Mouse (Mus musculus): ENCODE results near the gene Acot11. TPM values are rescaled to one million over a fixed set of nuclear protein-coding genes. Genes with fewer than 3 reads are reported as not detected.
A peak's percentile ranks its signal among the peaks of the same experiment; 100 is the strongest.

Gene Acot11
- total and polyA plus RNA-seq, 3 experiments = 2.3 to 6.8 (median 4.3) TPM

- H3K4me3 ChIP-seq (replicated peaks in 1 of 3; ENCODE audit: low read depth in 2 of 3, low read length in 2 of 3, poor library complexity in 1 of 3) = no peak overlapping the region
- no peak overlapping the region for H3K9ac ChIP-seq (ENCODE audit: insufficient read depth, low read depth)
- peaks cover 0 to 16% of the 10 kb centered on the region in 2 experiments for H3K36me3 ChIP-seq (replicated peaks in 1 of 2; ENCODE audit: control insufficient read depth in 1 of 2, insufficient read depth in 1 of 2, low read length in 1 of 2)
- dilution Hi-C loops (cut with MboI; ENCODE audit: extremely low pct_ligation_motif_present, extremely low pct_unique_long_range_greater_than_20kb, low sequenced_read_pairs) (no loop called here), in situ Hi-C loops (cut with MboI; ENCODE audit: low pct_ligation_motif_present, low pct_unique_long_range_greater_than_20kb, low sequenced_read_pairs) (no loop called here)
- no peaks in the 10 kb centered on the region for H3K79me2 ChIP-seq (replicated peaks; ENCODE audit: control insufficient read depth, extremely low read depth, insufficient read depth, poor library complexity, severe bottlenecking)
- no peak overlapping the region for H3K27ac ChIP-seq (ENCODE audit: insufficient read depth, low read depth)
- H3K4me2 ChIP-seq (ENCODE audit: insufficient read depth, low read depth, poor library complexity, severe bottlenecking) = no peak overlapping the region
- TF ChIP-seq MYC (IDR thresholded peaks at IDR 0.05; ENCODE audit: low read depth, low read length) (no peak), NRF1 (IDR thresholded peaks at IDR 0.05; ENCODE audit: low read depth, low read length) (no peak), JUND (conservative IDR thresholded peaks at IDR 0.05; ENCODE audit: low read depth, low read length) (no peak), SMC3 (IDR thresholded peaks at IDR 0.05; ENCODE audit: low read depth, low read length) (peak; percentile 53), ZMIZ1 (IDR thresholded peaks at IDR 0.05; ENCODE audit: low read depth, low read length) (no peak), CTCF (conservative IDR thresholded peaks at IDR 0.05 in 1 of 2, IDR thresholded peaks at IDR 0.05 in 1 of 2; ENCODE audit: low read depth in 2 of 2, low read length in 2 of 2) (peak in 1 of 2 experiments; percentile 63; a peak in 2 of 4 replicates), NELFE (IDR thresholded peaks at IDR 0.05; ENCODE audit: low read depth, low read length) (no peak), SIN3A (IDR thresholded peaks at IDR 0.05; ENCODE audit: low read length) (no peak), RCOR1 (conservative IDR thresholded peaks at IDR 0.05; ENCODE audit: low read depth, low read length) (no peak), POLR2A (IDR thresholded peaks at IDR 0.05; ENCODE audit: low read depth, low read length) (no peak), JUN (IDR thresholded peaks at IDR 0.05; ENCODE audit: insufficient read depth, low read depth, low read length) (no peak), RAD21 (IDR thresholded peaks at IDR 0.05; ENCODE audit: low read depth, low read length) (peak; percentile 47), BHLHE40 (IDR thresholded peaks at IDR 0.05; ENCODE audit: low read depth, low read length) (no peak)
- no peak for DNase-seq (ENCODE audit: extremely low read depth)
- H3K4me1 ChIP-seq (ENCODE audit: control insufficient read depth in 1 of 2, insufficient read depth in 2 of 2) = peaks cover 12 to 29% of the 10 kb centered on the region in 2 experiments
- H3K9me3 ChIP-seq (replicated peaks; ENCODE audit: low read length) = peaks cover 10% of the 10 kb centered on the region
- H3K27me3 ChIP-seq (replicated peaks) = no peaks in the 10 kb centered on the region
These were observed 1.1 kb upstream of the Acot11 start for GRCm38 (mm10) chr4:106805890-106806289.

GRCm38 (mm10) chr4:106804201-106804909 lies 443 bp downstream of the Acot11 start:
- Histone ChIP-seq H3K79me2 (replicated peaks; ENCODE audit: control insufficient read depth, extremely low read depth, insufficient read depth, poor library complexity, severe bottlenecking) (no peaks in the 10 kb centered on the region), H3K27ac (ENCODE audit: insufficient read depth, low read depth) (peak overlapping the region; percentile 83), H3K9ac (ENCODE audit: insufficient read depth, low read depth) (peak overlapping the region; percentile 73), H3K27me3 (replicated peaks) (no peaks in the 10 kb centered on the region), H3K9me3 (replicated peaks; ENCODE audit: low read length) (peaks cover 5% of the 10 kb centered on the region), H3K4me2 (ENCODE audit: insufficient read depth, low read depth, poor library complexity, severe bottlenecking) (peak overlapping the region; percentile 64), H3K4me3 (replicated peaks in 1 of 3; ENCODE audit: low read depth in 2 of 3, low read length in 2 of 3, poor library complexity in 1 of 3) (peak overlapping the region; percentile 57 to 64 (median 62)), H3K4me1 (ENCODE audit: control insufficient read depth in 1 of 2, insufficient read depth in 2 of 2) (peaks cover 12 to 29% of the 10 kb centered on the region in 2 experiments), H3K36me3 (replicated peaks in 1 of 2; ENCODE audit: control insufficient read depth in 1 of 2, insufficient read depth in 1 of 2, low read length in 1 of 2) (peaks cover 3 to 27% of the 10 kb centered on the region in 2 experiments)
- dilution Hi-C loops (cut with MboI; ENCODE audit: extremely low pct_ligation_motif_present, extremely low pct_unique_long_range_greater_than_20kb, low sequenced_read_pairs) = no loop called here
- peak; percentile 80 for DNase-seq (ENCODE audit: extremely low read depth)
- in situ Hi-C loops (cut with MboI; ENCODE audit: low pct_ligation_motif_present, low pct_unique_long_range_greater_than_20kb, low sequenced_read_pairs) = no loop called here
- no peak for TF ChIP-seq ZNF384 (IDR thresholded peaks at IDR 0.05; ENCODE audit: low read depth, low read length)
- TF ChIP-seq MYC (IDR thresholded peaks at IDR 0.05; ENCODE audit: low read depth, low read length) = no peak
- peak; percentile 49; the same call in 1 of the 2 replicates for TF ChIP-seq TCF12 (IDR thresholded peaks at IDR 0.05; ENCODE audit: low read depth, low read length)
- TF ChIP-seq E2F4 (IDR thresholded peaks at IDR 0.05; ENCODE audit: insufficient replicate concordance, low read depth, low read length) = no peak
- TF ChIP-seq ZC3H11A (IDR thresholded peaks at IDR 0.05; ENCODE audit: low read depth, low read length) = no peak
- no peak for TF ChIP-seq NRF1 (IDR thresholded peaks at IDR 0.05; ENCODE audit: low read depth, low read length)
- no peak for TF ChIP-seq RCOR1 (conservative IDR thresholded peaks at IDR 0.05; ENCODE audit: low read depth, low read length)
- TF ChIP-seq MEF2A (IDR thresholded peaks at IDR 0.05; ENCODE audit: borderline replicate concordance, low read depth, low read length) = no peak
- TF ChIP-seq JUND (conservative IDR thresholded peaks at IDR 0.05; ENCODE audit: low read depth, low read length) = no peak
- peak; percentile 17; the same call in 1 of the 2 replicates for TF ChIP-seq MAX (IDR thresholded peaks at IDR 0.05; ENCODE audit: low read length)
- no peak for TF ChIP-seq GABPA (IDR thresholded peaks at IDR 0.05; ENCODE audit: insufficient replicate concordance, low read depth, low read length)
- TF ChIP-seq SMC3 (IDR thresholded peaks at IDR 0.05; ENCODE audit: low read depth, low read length) = no peak
- no peak for TF ChIP-seq ZKSCAN1 (IDR thresholded peaks at IDR 0.05; ENCODE audit: borderline replicate concordance, low read depth, low read length)
- TF ChIP-seq ETS1 (conservative IDR thresholded peaks at IDR 0.05; ENCODE audit: low read depth, low read length) = peak; percentile 56
- 0 out of 2 replicates have a peak, but pooled peaks have one; percentile 27 for TF ChIP-seq ELF1 (IDR thresholded peaks at IDR 0.05; ENCODE audit: low read depth, low read length)
- TF ChIP-seq TBP (conservative IDR thresholded peaks at IDR 0.05; ENCODE audit: low read depth, low read length) = peak; percentile 57; the same call in 1 of the 2 replicates
- peak; percentile 14; the same call in 1 of the 2 replicates for TF ChIP-seq HCFC1 (IDR thresholded peaks at IDR 0.05; ENCODE audit: low read depth, low read length)
- no peak for TF ChIP-seq CHD2 (IDR thresholded peaks at IDR 0.05; ENCODE audit: low read length)
- TF ChIP-seq IRF4 (IDR thresholded peaks at IDR 0.05; ENCODE audit: low read depth, low read length) = no peak
- peak; percentile 49; the same call in 1 of the 2 replicates for TF ChIP-seq POLR2A (IDR thresholded peaks at IDR 0.05; ENCODE audit: low read depth, low read length)
- no peak for TF ChIP-seq PAX5 (IDR thresholded peaks at IDR 0.05; ENCODE audit: low read length)
- TF ChIP-seq RAD21 (IDR thresholded peaks at IDR 0.05; ENCODE audit: low read depth, low read length) = no peak
- TF ChIP-seq NELFE (IDR thresholded peaks at IDR 0.05; ENCODE audit: low read depth, low read length) = peak; percentile 66
- TF ChIP-seq KAT2A (IDR thresholded peaks at IDR 0.05; ENCODE audit: insufficient replicate concordance, low read length) = 0 out of 2 replicates have a peak, but pooled peaks have one; percentile 28
- TF ChIP-seq CHD1 (IDR thresholded peaks at IDR 0.05; ENCODE audit: low read depth, low read length) = no peak

All from CH12.LX (cell line).